Mouse (Mus musculus) heart, postnatal 25 days (tissue): Measurements from ENCODE around the gene Gtf2b. TPM values are rescaled to one million over a fixed set of nuclear protein-coding genes. Genes with fewer than 3 reads are reported as not detected.
A peak's percentile ranks its signal among the peaks of the same experiment; 100 is the strongest.

Experiments used
- DNase-seq: peaks from one replicate; pipeline ENCODE4 v3.0.0; 2022; ENCODE audit warnings: low spot score
- intact Hi-C: fragments of 180-260 bp; cut with DNase I; formaldehyde crosslinking; loops from one replicate; pipeline ENCODE4 v1.15.1; 2025
- total RNA-seq, 2 experiments: library from RNA; stranded (reverse); gene quantifications; 2 replicates each; pipeline ENCODE4 v1.2.3; 2021

Gene Gtf2b
- total RNA-seq, result 10 to 100 TPM; 17.9 to 18.3 TPM

DNA sequence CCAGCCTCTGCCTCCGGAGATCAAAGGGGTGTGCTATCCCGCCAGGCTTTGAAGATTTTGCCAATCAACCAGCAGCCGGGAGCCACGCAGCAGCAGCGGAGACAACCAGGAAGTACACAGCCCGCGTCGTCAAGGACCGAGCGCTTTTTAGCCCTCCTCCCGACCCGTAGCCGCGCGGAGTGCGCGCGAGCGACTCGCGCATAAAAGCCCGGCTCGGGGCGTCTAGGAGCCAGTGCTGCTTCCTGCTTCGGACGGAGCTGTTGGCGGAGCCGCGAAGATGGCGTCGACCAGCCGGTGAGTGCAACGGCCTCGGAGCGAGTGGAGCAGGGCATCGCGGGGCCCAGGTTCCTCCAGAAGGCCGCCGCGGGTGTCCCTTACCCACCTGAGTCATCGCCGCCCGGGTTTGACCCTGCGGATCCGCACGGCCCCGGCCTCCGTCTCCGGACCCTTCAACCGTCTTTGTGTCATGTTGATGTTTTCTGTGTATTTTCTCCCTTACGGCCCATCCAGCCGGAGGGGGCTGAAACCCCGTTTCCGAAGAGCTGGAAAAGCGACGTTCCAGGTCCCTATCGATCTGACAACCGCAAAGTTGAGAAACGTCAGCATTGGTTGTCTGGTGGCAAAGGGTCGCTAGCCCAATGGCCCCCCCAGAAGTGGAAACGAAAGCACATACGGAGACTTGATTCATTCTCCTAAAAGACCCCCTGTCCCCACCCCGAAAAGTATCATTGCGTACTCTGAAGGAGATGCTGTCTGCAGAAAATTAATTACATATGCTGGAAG, at the start of gene Gtf2b:
Gtf2b (plus strand) TSS at position 51 of the 783 bp plus-strand sequence.
- peak; percentile 83 for DNase-seq
- intact Hi-C loops, result loop anchor here (5.0 kb wide), 1 partner anchor 117 kb away; the partner anchor contains the start of gene Pkn2

- intact Hi-C loops, result no loop called here
- no peak for DNase-seq
Observed at GRCm38 (mm10) chr3:142725481-142725880, 39.4 kb upstream of the Gtf2b start.

DNA sequence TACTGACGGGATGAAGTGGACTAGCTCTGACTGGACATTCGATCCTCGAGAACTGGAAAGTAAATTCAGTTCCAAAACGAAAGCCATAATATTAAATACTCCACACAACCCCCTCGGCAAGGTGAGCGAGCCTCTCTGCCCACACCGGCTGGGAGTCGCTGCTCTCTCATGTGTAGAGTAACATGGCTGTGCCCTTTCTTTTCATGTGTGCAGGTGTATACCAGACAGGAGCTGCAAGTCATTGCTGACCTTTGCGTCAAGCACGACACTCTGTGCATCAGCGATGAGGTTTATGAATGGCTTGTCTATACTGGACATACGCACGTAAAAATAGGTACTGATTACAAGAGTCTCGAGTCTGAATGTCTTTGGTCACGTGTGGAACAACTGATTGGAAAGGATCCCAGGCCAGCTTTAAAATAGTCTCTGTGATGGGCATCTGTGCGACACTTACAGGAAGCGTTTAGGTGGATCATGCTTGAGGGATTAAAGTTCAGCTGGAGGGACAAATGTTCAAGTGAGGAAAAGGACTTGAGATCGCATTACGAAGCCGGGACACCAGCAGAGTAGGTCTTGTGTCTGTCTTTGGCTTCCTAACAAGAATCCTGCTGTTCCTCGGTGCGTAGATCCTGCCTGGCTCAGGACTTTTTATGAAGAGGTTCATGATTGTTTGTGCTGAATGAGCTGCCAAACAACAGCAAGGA, 38.7 kb upstream of the Gtf2b start:
- intact Hi-C loops, result no loop called here
- no peak for DNase-seq

- intact Hi-C loops, result no loop called here
- no peak for DNase-seq
Observed at GRCm38 (mm10) chr3:142734291-142734690, 30.6 kb upstream of the Gtf2b start.

DNA sequence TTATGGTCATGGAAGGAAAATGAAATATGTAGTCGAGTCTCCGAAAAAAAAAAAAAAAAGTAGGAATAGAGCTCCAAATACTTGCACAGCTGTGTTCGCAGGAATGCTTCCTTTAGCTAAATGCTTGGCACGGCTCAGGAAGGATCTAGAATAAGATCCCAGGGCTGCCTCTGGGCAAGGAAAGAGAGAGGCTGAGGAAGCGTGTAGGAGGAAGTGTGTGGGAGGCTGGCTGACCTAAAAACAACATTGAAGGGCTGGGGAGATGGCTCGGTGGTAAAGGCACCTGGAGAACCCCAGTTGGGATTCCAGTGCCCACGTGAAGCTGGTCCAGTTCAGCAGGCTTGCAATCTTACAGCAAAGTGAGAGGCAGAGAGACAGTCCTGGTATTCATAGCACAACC, 23.9 kb upstream of the Gtf2b start:
- intact Hi-C loops, result no loop called here
- no peak for DNase-seq

GRCm38 (mm10) chr3:142743973-142744898, 20.6 kb upstream of the Gtf2b start:
- intact Hi-C loops, result no loop called here

DNA sequence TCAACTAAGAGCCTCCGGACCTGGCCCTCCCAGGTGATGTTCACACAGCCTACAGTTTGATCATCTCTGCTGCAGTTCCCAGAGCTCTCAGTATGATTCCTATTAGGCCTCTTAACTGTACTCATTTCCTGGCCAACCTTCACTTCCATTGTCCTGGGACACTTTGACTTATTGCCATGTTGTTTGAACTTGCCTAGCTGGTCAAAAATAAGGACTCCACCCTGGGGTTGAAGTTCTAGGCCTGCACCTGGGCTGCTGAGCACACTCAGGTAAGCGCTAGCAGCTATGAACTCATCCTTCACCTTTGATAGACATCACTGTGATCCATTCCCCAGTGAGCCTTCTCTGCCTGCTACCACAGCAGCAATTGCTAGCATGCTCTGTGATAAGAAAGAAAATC, 19.8 kb upstream of the Gtf2b start:
- intact Hi-C loops, result no loop called here

More at GRCm38 (mm10) chr3:142743973-142744898, 20.6 kb upstream of the Gtf2b start:
- no peak for DNase-seq

GRCm38 (mm10) chr3:142747673-142748072, 17.2 kb upstream of the Gtf2b start:
- intact Hi-C loops, result no loop called here
- no peak for DNase-seq

More for the DNA sequence above, 19.8 kb upstream of the Gtf2b start:
- no peak for DNase-seq

DNA sequence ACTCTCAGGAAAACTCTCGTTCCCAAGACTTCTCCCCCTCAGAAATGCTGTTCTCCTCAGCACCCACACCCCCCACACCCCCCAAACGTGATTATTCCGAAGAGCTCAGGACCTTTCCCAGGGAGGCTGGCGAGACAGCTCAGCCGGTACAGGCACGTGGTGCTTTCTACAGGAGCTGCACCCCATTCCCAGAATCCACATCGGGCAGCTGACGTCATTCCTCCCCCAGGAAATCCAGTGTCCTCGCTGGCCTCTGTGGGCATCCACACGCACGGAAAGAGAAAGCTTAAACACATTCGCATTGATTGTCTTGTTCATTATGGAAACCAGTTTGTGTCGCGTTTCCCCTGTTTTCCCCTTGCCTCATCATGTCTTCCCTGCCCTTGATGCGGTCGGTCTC, 15.7 kb upstream of the Gtf2b start:
- intact Hi-C loops, result no loop called here
- no peak for DNase-seq

GRCm38 (mm10) chr3:142755132-142755867, 9.5 kb upstream of the Gtf2b start:
- DNase-seq, result no peak
- intact Hi-C loops, result no loop called here

DNA sequence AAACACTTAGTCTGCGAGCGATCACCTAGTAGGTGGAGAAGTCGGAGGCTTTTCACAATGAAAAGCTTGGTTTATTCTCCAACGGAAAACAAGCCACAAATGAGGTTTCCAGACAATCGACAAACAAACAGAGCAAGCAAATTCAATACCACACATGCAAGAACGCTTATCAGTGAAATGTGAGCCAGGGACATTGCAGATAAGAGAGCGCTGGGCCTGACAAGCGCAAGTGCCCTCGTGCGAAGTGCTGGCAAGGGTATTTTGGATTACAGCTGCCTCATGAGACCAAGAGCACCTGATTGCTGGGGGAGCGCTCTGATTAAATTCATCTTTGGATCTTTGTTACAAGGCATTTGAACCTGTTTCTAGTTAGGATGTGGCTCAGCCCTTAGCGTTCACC, 7.0 kb upstream of the Gtf2b start:
- intact Hi-C loops, result no loop called here
- no peak for DNase-seq

GRCm38 (mm10) chr3:142758593-142758992, 6.3 kb upstream of the Gtf2b start:
- DNase-seq, result no peak
- intact Hi-C loops, result no loop called here

GRCm38 (mm10) chr3:142760356-142760755, 4.5 kb upstream of the Gtf2b start:
- intact Hi-C loops, result no loop called here
- DNase-seq, result no peak

DNA sequence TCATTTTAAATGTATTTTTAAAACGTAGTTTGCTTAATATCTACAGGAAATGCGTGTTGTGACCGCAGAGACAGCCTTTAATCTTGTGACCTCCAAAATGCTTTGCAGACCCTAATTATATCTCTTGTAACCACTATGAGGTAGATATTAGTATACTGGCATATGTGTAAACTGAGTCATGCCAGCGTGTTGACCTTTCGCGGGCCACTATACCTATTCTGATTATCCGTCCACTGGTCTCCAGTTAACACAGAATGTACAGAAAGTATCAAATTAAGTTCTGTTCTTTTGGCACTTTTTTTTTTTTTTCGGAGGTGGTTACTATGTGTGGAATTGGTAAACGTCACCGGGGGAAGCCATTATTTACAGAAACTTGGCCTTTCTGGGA, 927 bp downstream of the Gtf2b start:
- intact Hi-C loops, result loop anchor here (5.0 kb wide), 1 partner anchor 117 kb away; the partner anchor contains the start of gene Pkn2

DNA sequence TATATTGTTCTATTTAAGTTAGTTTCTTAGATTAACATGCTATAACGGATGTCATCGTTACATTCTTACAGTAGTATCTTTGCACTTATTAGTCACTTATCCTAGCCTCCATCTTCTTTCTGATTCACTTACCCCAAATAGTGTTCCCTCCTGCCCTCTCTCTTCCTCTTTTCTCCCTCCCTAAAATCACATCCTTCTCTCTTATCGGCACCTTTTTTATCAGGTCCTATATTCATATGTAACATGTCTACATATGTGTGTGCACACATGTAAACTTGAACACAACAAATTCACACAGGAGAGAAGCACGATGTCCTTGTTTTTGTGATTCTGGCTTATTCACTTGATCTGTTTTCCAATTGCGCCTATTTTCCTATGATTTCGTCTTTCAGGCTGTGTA, 3.7 kb downstream of the Gtf2b start:
- intact Hi-C loops, result loop anchor here (5.0 kb wide), 1 partner anchor 114 kb away; the partner anchor contains the start of gene Pkn2
- DNase-seq, result no peak

More for the DNA sequence above, 927 bp downstream of the Gtf2b start:
- DNase-seq, result no peak

- DNase-seq, result no peak
- intact Hi-C loops, result no loop called here
Observed at GRCm38 (mm10) chr3:142770518-142770917, 5.7 kb downstream of the Gtf2b start.

- intact Hi-C loops, result no loop called here
Observed at GRCm38 (mm10) chr3:142773538-142774191, 8.8 kb downstream of the Gtf2b start.

GRCm38 (mm10) chr3:142777227-142777626, 12.4 kb downstream of the Gtf2b start:
- no peak for DNase-seq
- intact Hi-C loops, result loop anchor here (5.0 kb wide), 1 partner anchor 150 kb away; no protein-coding TSS in a partner anchor

More at GRCm38 (mm10) chr3:142773538-142774191, 8.8 kb downstream of the Gtf2b start:
- DNase-seq, result no peak
